Mouse (Mus musculus) embryonic facial prominence, embryonic 13.5 days (tissue): Measurements from ENCODE around the gene Cacng8. TPM values are rescaled to one million over a fixed set of nuclear protein-coding genes. Genes with fewer than 3 reads are reported as not detected.

ENCODE experiments used
- ATAC-seq: fragments of 200-750 bp; cut with Nextera tagmentation; 2 replicates; pipeline ENCODE4 v1.8.0; 2017; ENCODE audit warnings: low read depth; ENCODE audit not compliant: insufficient number of reproducible peaks, insufficient read depth, low FRiP score, low TSS enrichment
- H3K27ac ChIP-seq: fragments of 300-500 bp; sonication (generic); 2 replicates; pipeline ENCODE4 v1.5.1; 2015; ENCODE audit warnings: moderate library complexity, mild to moderate bottlenecking, inconsistent platforms
- H3K27me3 ChIP-seq: fragments of 300-500 bp; sonication (generic); 2 replicates; pipeline ENCODE4 v1.6.1; 2015; ENCODE audit warnings: mild to moderate bottlenecking, inconsistent platforms
- H3K36me3 ChIP-seq: fragments of 300-500 bp; sonication (generic); 2 replicates; pipeline ENCODE4 v1.6.1; 2015; ENCODE audit warnings: mild to moderate bottlenecking, inconsistent platforms
- H3K4me1 ChIP-seq: fragments of 300-500 bp; sonication (generic); 2 replicates; pipeline ENCODE4 v1.6.1; 2015; ENCODE audit warnings: inconsistent platforms
- H3K4me2 ChIP-seq: fragments of 300-500 bp; sonication (generic); 2 replicates; pipeline ENCODE4 v1.6.1; 2015; ENCODE audit warnings: moderate library complexity, mild to moderate bottlenecking, inconsistent platforms
- H3K4me3 ChIP-seq: fragments of 300-500 bp; sonication (generic); 2 replicates; pipeline ENCODE4 v1.5.1; 2015; ENCODE audit warnings: mild to moderate bottlenecking, inconsistent platforms
- H3K9ac ChIP-seq: fragments of 300-500 bp; sonication (generic); 2 replicates; pipeline ENCODE4 v1.6.1; 2015; ENCODE audit warnings: mild to moderate bottlenecking, inconsistent platforms
- H3K9me3 ChIP-seq: fragments of 300-500 bp; sonication (generic); 2 replicates; pipeline ENCODE4 v1.6.1; 2016; ENCODE audit warnings: inconsistent platforms
- WGBS: fragments of 180-500 bp; shearing (Covaris S2); methylation state at CpG from one replicate; pipeline ENCODE4 v1.1.7; 2015; ENCODE audit warnings: mixed read lengths; 5-methylcytosine and 5-hydroxymethylcytosine counted together
- polyA plus RNA-seq: library from polyadenylated mRNA; unstranded; fragments of >200 nt; fragmentation: Nextera tagmentation; extraction: Ambion mirVana; gene quantifications from 2 replicates; pipeline ENCODE4 v1.2.1, GENCODE M21; 2015

The Cacng8 gene
- polyA plus RNA-seq, 1 experiment from 2014 or later = 5.5 TPM

DNA sequence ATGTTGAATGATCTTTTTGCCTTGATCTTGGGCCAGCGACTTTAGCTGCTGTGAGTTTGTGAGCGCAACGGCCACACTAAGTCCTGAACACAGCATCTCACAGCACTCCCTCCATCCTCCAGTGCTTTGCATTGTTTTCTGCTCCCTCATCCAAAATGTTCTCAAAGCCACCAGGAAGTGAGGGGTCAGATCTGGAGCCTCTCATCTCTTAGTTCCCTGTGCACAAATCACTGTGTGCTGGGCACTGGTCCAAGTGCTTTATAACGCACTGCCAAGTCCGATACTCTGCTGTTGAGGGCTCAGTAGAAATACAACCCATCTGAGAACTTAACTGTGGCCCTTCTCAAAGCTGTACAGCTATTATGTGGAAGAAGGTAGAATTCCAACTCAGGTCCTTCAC, 47.5 kb downstream of the Cacng8 start:
- ATAC-seq = no peak
- WGBS = 61% methylated on average over 5 of the region's 5 CpGs

DNA sequence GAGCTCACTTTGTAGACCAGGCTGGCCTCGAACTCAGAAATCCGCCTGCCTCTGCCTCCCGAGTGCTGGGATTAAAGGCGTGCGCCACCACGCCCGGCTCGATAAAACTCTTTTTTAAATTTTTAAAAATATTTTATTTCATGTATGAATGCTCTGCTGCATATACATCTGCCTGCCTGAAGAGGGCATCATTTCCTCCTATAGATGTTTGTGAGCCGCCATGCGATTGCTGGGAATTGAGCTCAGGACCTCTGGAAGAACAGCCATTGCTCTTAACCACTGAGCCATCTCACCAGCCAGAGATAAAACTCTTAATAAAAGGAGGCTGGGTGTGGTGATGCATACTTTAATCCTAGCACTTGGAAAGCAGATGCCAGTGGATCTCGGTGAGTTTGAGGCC, 49.5 kb downstream of the Cacng8 start:
- no peak overlapping the region for H3K9ac ChIP-seq
- no peaks in the 10 kb centered on the region for H3K4me1 ChIP-seq
- H3K4me3 ChIP-seq = no peak overlapping the region
- H3K9me3 ChIP-seq = no peaks in the 10 kb centered on the region
- H3K27ac ChIP-seq = no peak overlapping the region
- WGBS = 81% methylated on average over 9 of the region's 11 CpGs
- no peak overlapping the region for H3K4me2 ChIP-seq
- no peak for ATAC-seq
- H3K36me3 ChIP-seq = no peaks in the 10 kb centered on the region
- H3K27me3 ChIP-seq = no peaks in the 10 kb centered on the region

More for the DNA sequence above, 47.5 kb downstream of the Cacng8 start:
- no peak overlapping the region for H3K4me2 ChIP-seq
- no peaks in the 10 kb centered on the region for H3K27me3 ChIP-seq
- no peaks in the 10 kb centered on the region for H3K36me3 ChIP-seq
- no peaks in the 10 kb centered on the region for H3K4me1 ChIP-seq
- no peak overlapping the region for H3K27ac ChIP-seq
- no peak overlapping the region for H3K4me3 ChIP-seq
- no peaks in the 10 kb centered on the region for H3K9me3 ChIP-seq
- H3K9ac ChIP-seq = no peak overlapping the region

DNA sequence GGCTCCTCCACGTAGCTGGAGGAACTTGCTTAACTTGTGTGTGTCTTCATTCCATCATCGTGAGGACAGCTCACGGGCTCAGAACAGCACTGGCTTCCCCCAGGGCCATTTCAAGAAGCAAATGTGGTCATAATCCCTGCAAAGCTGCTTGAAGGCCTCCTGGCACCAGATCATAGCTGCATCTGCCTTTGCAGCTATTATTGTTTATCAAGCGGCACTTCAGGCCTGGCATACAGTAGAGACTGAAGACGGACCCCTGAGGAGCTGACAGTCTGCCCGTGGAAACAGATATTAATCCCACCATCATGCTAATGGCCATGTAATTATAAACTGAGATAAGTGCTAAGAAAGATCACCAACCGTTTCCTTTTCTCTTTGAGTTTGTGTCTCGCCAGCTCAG, 50.0 kb downstream of the Cacng8 start:
- H3K4me2 ChIP-seq = no peak overlapping the region
- ATAC-seq = no peak

DNA sequence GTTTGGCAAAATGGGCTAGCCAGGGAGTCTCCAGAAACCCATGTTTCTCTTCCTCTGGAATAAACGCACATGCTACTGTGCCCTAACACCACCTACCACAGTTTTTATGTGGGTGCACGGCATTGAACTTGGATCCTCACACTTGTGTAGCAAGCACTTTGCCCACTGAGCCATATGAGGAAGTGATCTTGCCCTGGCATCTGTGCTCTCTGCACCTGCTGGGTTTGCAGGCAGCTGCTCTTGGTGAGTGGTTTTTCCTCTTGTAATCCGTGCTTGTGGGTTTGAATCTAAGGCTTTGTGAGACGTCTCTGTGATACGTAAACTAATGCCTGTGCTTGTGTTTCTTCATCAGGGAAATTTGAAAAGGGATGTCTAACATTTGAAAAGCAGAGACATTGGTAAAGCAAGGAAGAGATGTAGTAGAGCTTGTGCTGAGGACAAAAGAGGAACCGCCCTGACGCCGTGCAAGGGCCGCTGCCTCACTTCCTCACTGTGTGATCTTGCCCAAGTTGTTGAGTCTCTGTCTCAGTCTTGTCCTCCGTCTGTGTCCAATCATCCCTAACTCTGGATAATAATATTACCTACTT, 52.1 kb downstream of the Cacng8 start:
- WGBS = 82% methylated on average over 10 of the region's 10 CpGs
- Histone ChIP-seq H3K9ac (no peak overlapping the region), H3K27me3 (no peaks in the 10 kb centered on the region), H3K9me3 (no peaks in the 10 kb centered on the region), H3K4me2 (no peak overlapping the region), H3K4me3 (no peak overlapping the region), H3K27ac (no peak overlapping the region), H3K4me1 (no peaks in the 10 kb centered on the region), H3K36me3 (no peaks in the 10 kb centered on the region)
- no peak for ATAC-seq

More for the DNA sequence above, 50.0 kb downstream of the Cacng8 start:
- no peak overlapping the region for H3K4me3 ChIP-seq
- H3K36me3 ChIP-seq = no peaks in the 10 kb centered on the region
- H3K9me3 ChIP-seq = no peaks in the 10 kb centered on the region
- H3K9ac ChIP-seq = no peak overlapping the region
- H3K27me3 ChIP-seq = no peaks in the 10 kb centered on the region
- no peak overlapping the region for H3K27ac ChIP-seq
- 60% methylated on average over 8 of the region's 8 CpGs for WGBS
- no peaks in the 10 kb centered on the region for H3K4me1 ChIP-seq

DNA sequence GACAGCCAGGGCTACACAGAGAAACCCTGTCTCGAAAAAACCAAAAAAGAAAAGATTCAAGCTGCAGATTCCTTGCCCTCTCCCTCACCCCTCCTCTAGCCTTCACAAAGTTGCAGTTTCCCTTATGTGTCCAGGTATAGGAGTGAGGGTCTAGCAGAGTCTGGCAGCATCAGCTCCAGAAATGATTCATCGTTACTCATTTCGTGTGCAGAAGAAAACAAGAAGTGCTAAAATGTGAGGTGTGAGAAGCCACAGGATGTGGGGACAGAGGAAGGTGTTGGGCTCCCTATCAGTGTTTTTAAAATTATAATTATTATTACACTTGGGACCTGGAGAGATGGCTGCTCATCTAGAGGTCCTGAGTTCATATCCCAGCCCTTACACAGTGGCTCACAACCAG, 54.2 kb downstream of the Cacng8 start:
- WGBS = 85% methylated on average over 3 of the region's 3 CpGs
- peaks cover 4% of the 10 kb centered on the region; the same call in 1 of the 2 replicates for H3K27me3 ChIP-seq
- no peak overlapping the region for H3K4me3 ChIP-seq
- H3K36me3 ChIP-seq = no peaks in the 10 kb centered on the region
- H3K4me1 ChIP-seq = no peaks in the 10 kb centered on the region
- H3K4me2 ChIP-seq = no peak overlapping the region
- H3K27ac ChIP-seq = no peak overlapping the region
- ATAC-seq = no peak
- no peak overlapping the region for H3K9ac ChIP-seq
- no peaks in the 10 kb centered on the region for H3K9me3 ChIP-seq

DNA sequence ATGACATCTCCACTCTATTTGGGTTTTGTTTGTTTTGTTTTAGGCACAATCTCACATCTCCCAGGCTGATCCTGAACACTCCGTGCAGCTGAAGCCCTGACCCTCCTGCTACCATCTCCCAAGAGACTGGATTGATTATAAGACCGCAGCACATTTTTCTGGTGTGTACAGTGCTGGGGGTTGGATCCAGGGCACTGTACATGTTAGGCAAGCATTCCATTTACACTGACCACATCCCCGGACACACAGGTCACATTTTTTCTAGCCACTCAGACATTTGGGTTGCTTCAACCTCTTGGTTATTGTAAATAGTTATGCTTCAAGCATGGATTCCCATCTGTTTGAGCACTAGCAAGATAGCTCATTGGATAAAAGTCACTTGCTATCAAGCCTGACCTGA, 56.1 kb downstream of the Cacng8 start:
- H3K27me3 ChIP-seq = peaks cover 4% of the 10 kb centered on the region; the same call in 1 of the 2 replicates
- no peaks in the 10 kb centered on the region for H3K36me3 ChIP-seq
- WGBS = 74% methylated on average over 3 of the region's 3 CpGs
- H3K4me3 ChIP-seq = no peak overlapping the region
- H3K4me2 ChIP-seq = no peak overlapping the region
- no peaks in the 10 kb centered on the region for H3K4me1 ChIP-seq
- H3K9ac ChIP-seq = no peak overlapping the region
- no peak for ATAC-seq
- H3K9me3 ChIP-seq = no peaks in the 10 kb centered on the region
- H3K27ac ChIP-seq = no peak overlapping the region

DNA sequence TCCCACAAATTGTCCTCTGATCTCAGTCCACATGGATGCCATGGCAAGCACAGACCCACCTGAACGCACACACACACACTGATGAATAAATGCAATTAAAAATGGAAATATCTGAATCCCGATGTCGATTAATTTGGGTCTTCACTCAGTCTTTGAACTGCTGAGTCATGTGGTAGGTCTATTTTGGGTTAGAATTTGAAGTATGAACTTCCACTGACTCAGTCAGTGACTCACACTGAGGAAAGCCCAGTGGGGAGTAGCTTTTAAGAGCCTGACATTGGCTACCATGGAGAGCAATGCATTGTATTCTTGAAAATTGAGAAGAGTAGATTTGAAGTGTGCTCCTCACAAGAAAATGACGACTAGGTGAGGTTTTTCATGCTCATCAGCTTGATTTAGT, 56.5 kb downstream of the Cacng8 start:
- Histone ChIP-seq H3K9ac (no peak overlapping the region), H3K4me2 (no peak overlapping the region), H3K27ac (no peak overlapping the region), H3K4me3 (no peak overlapping the region), H3K9me3 (no peaks in the 10 kb centered on the region), H3K4me1 (no peaks in the 10 kb centered on the region), H3K27me3 (peaks cover 4% of the 10 kb centered on the region; the same call in 1 of the 2 replicates), H3K36me3 (no peaks in the 10 kb centered on the region)
- no peak for ATAC-seq
- WGBS = 71% methylated on average over 4 of the region's 4 CpGs

DNA sequence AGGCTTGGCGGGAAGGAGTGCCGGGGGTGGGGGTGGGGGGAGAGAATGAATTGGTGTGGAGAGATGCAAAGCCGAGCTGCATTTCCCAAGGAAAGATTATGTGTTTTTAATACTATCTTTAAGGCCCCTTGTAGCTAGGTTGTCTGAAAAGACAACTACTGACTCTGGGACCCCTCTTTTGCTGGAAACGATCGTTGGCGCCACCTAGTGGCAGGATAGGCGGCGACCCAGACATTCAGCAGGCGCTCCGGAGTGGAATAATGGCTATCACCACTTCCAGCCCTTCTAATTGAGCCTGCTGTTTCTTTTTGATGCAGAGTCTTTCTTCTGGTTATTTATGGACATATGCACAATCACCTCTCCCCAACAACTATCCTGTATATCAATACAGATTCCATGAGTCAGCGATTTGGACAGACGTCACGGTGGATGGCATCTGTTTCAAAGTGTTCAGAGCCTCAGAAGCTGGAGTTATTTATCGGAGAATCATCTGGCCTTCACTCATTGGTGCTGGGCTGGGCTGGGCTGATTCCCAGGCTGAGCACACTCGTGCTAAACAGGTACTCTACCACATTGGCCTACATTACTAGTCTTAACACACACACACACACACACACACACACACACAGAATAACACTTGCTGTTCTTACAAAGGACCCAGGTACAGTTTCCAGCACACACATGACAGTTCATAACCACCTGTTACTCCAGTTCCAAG, 58.4 kb downstream of the Cacng8 start:
- Histone ChIP-seq H3K27ac (no peak overlapping the region), H3K36me3 (no peaks in the 10 kb centered on the region), H3K9ac (no peak overlapping the region), H3K4me1 (no peaks in the 10 kb centered on the region), H3K4me2 (no peak overlapping the region), H3K27me3 (peaks cover 4% of the 10 kb centered on the region; the same call in 1 of the 2 replicates), H3K9me3 (no peaks in the 10 kb centered on the region), H3K4me3 (no peak overlapping the region)
- ATAC-seq = no peak
- WGBS = 14% methylated on average over 15 of the region's 15 CpGs

DNA sequence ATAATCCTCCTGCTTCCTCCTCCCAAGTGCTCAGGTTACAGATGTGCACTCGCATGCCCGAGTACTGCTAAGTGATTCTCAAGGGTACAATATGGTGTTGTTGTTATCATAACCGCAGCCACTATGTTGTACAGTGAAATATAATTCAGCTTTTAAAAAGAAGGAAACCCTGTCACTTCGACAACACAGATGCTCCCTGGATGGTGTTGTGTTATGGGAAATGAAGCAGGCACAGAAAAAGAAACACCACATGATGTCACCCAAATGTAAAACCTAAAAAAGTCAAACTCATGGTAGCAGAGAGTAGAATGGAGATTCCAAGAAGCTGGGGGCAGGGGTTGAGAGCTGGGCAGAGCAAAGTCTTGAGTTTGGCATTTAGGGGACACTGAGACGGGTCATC, 60.2 kb downstream of the Cacng8 start:
- no peak overlapping the region for H3K4me2 ChIP-seq
- no peak overlapping the region for H3K27ac ChIP-seq
- WGBS = 38% methylated on average over 5 of the region's 5 CpGs
- no peaks in the 10 kb centered on the region for H3K9me3 ChIP-seq
- H3K27me3 ChIP-seq = peaks cover 4% of the 10 kb centered on the region; the same call in 1 of the 2 replicates
- no peaks in the 10 kb centered on the region for H3K36me3 ChIP-seq
- no peak overlapping the region for H3K9ac ChIP-seq
- H3K4me3 ChIP-seq = no peak overlapping the region
- H3K4me1 ChIP-seq = no peaks in the 10 kb centered on the region
- ATAC-seq = no peak

DNA sequence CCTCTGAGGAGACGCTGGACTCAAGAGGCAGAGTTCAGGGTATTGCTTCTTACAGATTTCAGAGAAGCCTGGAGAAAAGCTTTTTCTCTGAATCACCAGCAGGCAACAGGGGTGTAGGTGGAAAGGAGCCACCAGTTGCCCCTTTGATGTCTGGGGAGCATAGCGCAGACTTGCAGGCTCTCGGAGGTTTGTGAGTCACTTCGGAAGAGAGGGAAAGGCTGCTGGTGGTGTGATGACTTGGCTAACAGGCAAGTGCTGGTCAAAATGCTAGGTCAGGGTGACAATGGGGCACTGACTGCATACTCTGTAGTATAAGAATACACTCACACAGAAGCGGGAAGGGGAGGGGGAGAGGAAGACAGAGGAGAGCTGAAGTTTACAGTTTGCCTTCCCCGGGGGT, 60.7 kb downstream of the Cacng8 start:
- Histone ChIP-seq H3K27ac (no peak overlapping the region), H3K36me3 (no peaks in the 10 kb centered on the region), H3K4me2 (no peak overlapping the region), H3K9me3 (no peaks in the 10 kb centered on the region), H3K27me3 (peaks cover 4% of the 10 kb centered on the region; the same call in 1 of the 2 replicates), H3K4me3 (no peak overlapping the region), H3K4me1 (no peaks in the 10 kb centered on the region), H3K9ac (no peak overlapping the region)
- ATAC-seq = no peak
- WGBS = 48% methylated on average over 6 of the region's 6 CpGs

DNA sequence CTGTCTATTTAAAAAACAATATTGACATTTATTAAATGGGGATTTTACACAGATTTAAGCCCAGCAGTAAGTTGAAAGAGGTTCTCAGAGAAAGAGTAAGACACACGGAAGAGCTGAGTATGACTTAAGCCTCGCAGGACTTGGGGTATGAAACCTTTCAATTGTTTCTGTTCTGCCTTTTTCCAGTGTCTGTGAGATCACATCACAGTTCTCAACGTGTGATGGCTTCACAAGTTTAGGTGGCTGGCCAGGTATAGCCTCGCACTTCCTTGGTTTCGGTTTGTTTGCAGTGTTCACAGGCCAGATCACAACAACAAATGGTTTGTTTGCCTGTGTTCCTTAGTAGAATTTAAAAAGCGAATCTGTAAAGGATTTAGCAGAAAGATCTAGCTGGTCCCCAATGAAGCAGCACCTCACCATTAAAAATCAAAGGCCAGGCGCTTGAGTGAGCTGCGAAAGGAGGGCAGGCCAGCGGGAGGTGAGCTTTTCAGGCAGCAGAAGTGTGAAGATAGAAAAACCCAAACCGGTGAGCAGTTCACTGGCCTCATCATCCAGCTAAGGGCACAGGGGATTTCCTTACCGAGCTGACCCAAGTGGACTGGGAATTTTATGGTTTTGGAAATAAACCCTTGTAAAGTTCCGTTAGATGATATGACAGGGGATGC, 62.5 kb downstream of the Cacng8 start:
- H3K4me1 ChIP-seq = peaks cover 2% of the 10 kb centered on the region; the same call in 1 of the 2 replicates
- peaks cover 4% of the 10 kb centered on the region; the same call in 1 of the 2 replicates for H3K27me3 ChIP-seq
- H3K9ac ChIP-seq = no peak overlapping the region
- no peak for ATAC-seq
- H3K9me3 ChIP-seq = no peaks in the 10 kb centered on the region
- H3K4me2 ChIP-seq = no peak overlapping the region
- no peak overlapping the region for H3K27ac ChIP-seq
- no peak overlapping the region for H3K4me3 ChIP-seq
- 62% methylated on average over 12 of the region's 12 CpGs for whole genome bisulfite sequencing
- no peaks in the 10 kb centered on the region for H3K36me3 ChIP-seq
